Mouse (Mus musculus): ENCODE data around the gene Sctr. TPM values are rescaled to one million over a fixed set of nuclear protein-coding genes. Genes with fewer than 3 reads are reported as not detected.

Sctr gene
- polyA plus RNA-seq, 1 experiment from 2014 or later: 1.0 TPM

GRCm38 (mm10) chr1:120012638-120013037 is 5.9 kb downstream of the Sctr start:
- Histone ChIP-seq H3K27ac (no peak overlapping the region), H3K4me3 (no peak overlapping the region), H3K9ac (no peak overlapping the region), H3K9me3 (replicated peaks) (no peaks in the 10 kb centered on the region), H3K27me3 (peaks cover 8% of the 10 kb centered on the region), H3K36me3 (no peaks in the 10 kb centered on the region), H3K4me2 (replicated peaks) (no peak overlapping the region), H3K4me1 (peaks cover 1% of the 10 kb centered on the region)
- 80% methylated on average over 12 of the region's 12 CpGs for WGBS
- ATAC-seq (ENCODE audit: low FRiP score): no peak

- no peaks in the 10 kb centered on the region for H3K9me3 ChIP-seq (replicated peaks)
- peaks cover 3% of the 10 kb centered on the region for H3K27me3 ChIP-seq
- H3K9ac ChIP-seq: no peak overlapping the region
- ATAC-seq (ENCODE audit: low FRiP score): no peak
- no peaks in the 10 kb centered on the region for H3K36me3 ChIP-seq
- H3K4me2 ChIP-seq (replicated peaks): no peak overlapping the region
- no peak overlapping the region for H3K27ac ChIP-seq
- no peak overlapping the region for H3K4me3 ChIP-seq
- no peaks in the 10 kb centered on the region for H3K4me1 ChIP-seq
Observed at GRCm38 (mm10) chr1:120013111-120013510, 6.4 kb downstream of the Sctr start.

GRCm38 (mm10) chr1:120016240-120016639 is 9.5 kb downstream of the Sctr start:
- H3K27ac ChIP-seq: no peak overlapping the region
- ATAC-seq (ENCODE audit: low FRiP score): no peak
- WGBS: 76% methylated on average over 2 of the region's 2 CpGs

GRCm38 (mm10) chr1:120018900-120019299 is 12.2 kb downstream of the Sctr start:
- Histone ChIP-seq H3K36me3 (no peaks in the 10 kb centered on the region), H3K27me3 (no peaks in the 10 kb centered on the region), H3K9ac (no peak overlapping the region), H3K27ac (no peak overlapping the region), H3K4me3 (no peak overlapping the region), H3K4me1 (no peaks in the 10 kb centered on the region), H3K9me3 (replicated peaks) (no peaks in the 10 kb centered on the region), H3K4me2 (replicated peaks) (no peak overlapping the region)
- ATAC-seq (ENCODE audit: low FRiP score): no peak
- 67% methylated on average over 3 of the region's 3 CpGs for WGBS

More at GRCm38 (mm10) chr1:120016240-120016639, 9.5 kb downstream of the Sctr start:
- Histone ChIP-seq H3K4me2 (replicated peaks) (no peak overlapping the region), H3K27me3 (no peaks in the 10 kb centered on the region), H3K36me3 (no peaks in the 10 kb centered on the region), H3K9me3 (replicated peaks) (no peaks in the 10 kb centered on the region), H3K4me1 (no peaks in the 10 kb centered on the region), H3K9ac (no peak overlapping the region), H3K4me3 (no peak overlapping the region)

GRCm38 (mm10) chr1:120019428-120019827 is 12.7 kb downstream of the Sctr start:
- Histone ChIP-seq H3K4me1 (no peaks in the 10 kb centered on the region), H3K27ac (no peak overlapping the region), H3K4me3 (no peak overlapping the region), H3K9me3 (replicated peaks) (no peaks in the 10 kb centered on the region), H3K27me3 (no peaks in the 10 kb centered on the region), H3K4me2 (replicated peaks) (no peak overlapping the region), H3K9ac (no peak overlapping the region), H3K36me3 (no peaks in the 10 kb centered on the region)
- 94% methylated on average over 12 of the region's 12 CpGs for WGBS
- no peak for ATAC-seq (ENCODE audit: low FRiP score)

GRCm38 (mm10) chr1:120020322-120020897 is 13.7 kb downstream of the Sctr start:
- ATAC-seq (ENCODE audit: low FRiP score): no peak
- Histone ChIP-seq H3K36me3 (no peaks in the 10 kb centered on the region), H3K4me1 (no peaks in the 10 kb centered on the region), H3K27me3 (no peaks in the 10 kb centered on the region), H3K4me3 (no peak overlapping the region), H3K9ac (no peak overlapping the region), H3K4me2 (replicated peaks) (no peak overlapping the region), H3K9me3 (replicated peaks) (no peaks in the 10 kb centered on the region), H3K27ac (no peak overlapping the region)
- 77% methylated on average over 7 of the region's 7 CpGs for WGBS

- no peaks in the 10 kb centered on the region for H3K9me3 ChIP-seq (replicated peaks)
- WGBS: 89% methylated on average over 17 of the region's 17 CpGs
- H3K9ac ChIP-seq: no peak overlapping the region
- no peak overlapping the region for H3K27ac ChIP-seq
- H3K36me3 ChIP-seq: no peaks in the 10 kb centered on the region
- H3K4me3 ChIP-seq: no peak overlapping the region
- H3K27me3 ChIP-seq: no peaks in the 10 kb centered on the region
- no peak overlapping the region for H3K4me2 ChIP-seq (replicated peaks)
- no peaks in the 10 kb centered on the region for H3K4me1 ChIP-seq
- no peak for ATAC-seq (ENCODE audit: low FRiP score)
Observed at GRCm38 (mm10) chr1:120021951-120022350, 15.3 kb downstream of the Sctr start.

GRCm38 (mm10) chr1:120024331-120025049 is 17.8 kb downstream of the Sctr start:
- no peak for ATAC-seq (ENCODE audit: low FRiP score)
- no peak overlapping the region for H3K9ac ChIP-seq
- no peak overlapping the region for H3K4me3 ChIP-seq
- 55% methylated on average over 10 of the region's 10 CpGs for whole genome bisulfite sequencing
- no peaks in the 10 kb centered on the region for H3K27me3 ChIP-seq
- H3K27ac ChIP-seq: no peak overlapping the region
- no peaks in the 10 kb centered on the region for H3K36me3 ChIP-seq
- no peak overlapping the region for H3K4me2 ChIP-seq (replicated peaks)
- H3K4me1 ChIP-seq: no peaks in the 10 kb centered on the region
- H3K9me3 ChIP-seq (replicated peaks): no peaks in the 10 kb centered on the region

GRCm38 (mm10) chr1:120025050-120025439 is 18.4 kb downstream of the Sctr start:
- no peak for ATAC-seq (ENCODE audit: low FRiP score)
- WGBS: 21% methylated on average over 2 of the region's 2 CpGs
- H3K27me3 ChIP-seq: no peaks in the 10 kb centered on the region

GRCm38 (mm10) chr1:120027693-120028092 is 21.0 kb downstream of the Sctr start:
- Histone ChIP-seq H3K36me3 (no peaks in the 10 kb centered on the region), H3K4me1 (no peaks in the 10 kb centered on the region), H3K27me3 (no peaks in the 10 kb centered on the region), H3K27ac (no peak overlapping the region), H3K4me3 (no peak overlapping the region), H3K4me2 (replicated peaks) (no peak overlapping the region), H3K9me3 (replicated peaks) (no peaks in the 10 kb centered on the region), H3K9ac (no peak overlapping the region)
- no peak for ATAC-seq (ENCODE audit: low FRiP score)
- WGBS: 83% methylated on average over 4 of the region's 4 CpGs

More at GRCm38 (mm10) chr1:120025050-120025439, 18.4 kb downstream of the Sctr start:
- H3K4me2 ChIP-seq (replicated peaks): no peak overlapping the region
- no peaks in the 10 kb centered on the region for H3K4me1 ChIP-seq
- H3K4me3 ChIP-seq: no peak overlapping the region
- H3K27ac ChIP-seq: no peak overlapping the region
- H3K36me3 ChIP-seq: no peaks in the 10 kb centered on the region
- H3K9ac ChIP-seq: no peak overlapping the region
- H3K9me3 ChIP-seq (replicated peaks): no peaks in the 10 kb centered on the region

- H3K27ac ChIP-seq: no peak overlapping the region
- no peaks in the 10 kb centered on the region for H3K4me1 ChIP-seq
- H3K27me3 ChIP-seq: no peaks in the 10 kb centered on the region
- no peak overlapping the region for H3K4me3 ChIP-seq
- WGBS: 78% methylated on average over 3 of the region's 3 CpGs
- no peak overlapping the region for H3K4me2 ChIP-seq (replicated peaks)
- ATAC-seq (ENCODE audit: low FRiP score): no peak
- H3K9ac ChIP-seq: no peak overlapping the region
- no peaks in the 10 kb centered on the region for H3K36me3 ChIP-seq
- no peaks in the 10 kb centered on the region for H3K9me3 ChIP-seq (replicated peaks)
Observed at GRCm38 (mm10) chr1:120030474-120030873, 23.8 kb downstream of the Sctr start.

- H3K9me3 ChIP-seq (replicated peaks): no peaks in the 10 kb centered on the region
- 0 out of 2 replicates have a peak, but pooled peaks cover 3% of the 10 kb centered on the region for H3K4me1 ChIP-seq
- no peak overlapping the region for H3K27ac ChIP-seq
- no peak overlapping the region for H3K9ac ChIP-seq
- H3K4me2 ChIP-seq (replicated peaks): no peak overlapping the region
- H3K27me3 ChIP-seq: no peaks in the 10 kb centered on the region
- ATAC-seq (ENCODE audit: low FRiP score): peak; percentile 63; the same call in 1 of the 2 replicates
- H3K36me3 ChIP-seq: no peaks in the 10 kb centered on the region
- no peak overlapping the region for H3K4me3 ChIP-seq
- WGBS: 49% methylated on average over 10 of the region's 10 CpGs
Observed at GRCm38 (mm10) chr1:120032804-120033468, 26.2 kb downstream of the Sctr start.

Measured in hindbrain, embryonic 12.5 days (tissue).